Mouse (Mus musculus) granulocyte monocyte progenitor cell, adult 5-6 weeks (primary cell): ENCODE results near the gene Mrpl38. TPM values are rescaled to one million over a fixed set of nuclear protein-coding genes. Genes with fewer than 3 reads are reported as not detected.
"Not testable (repeated sequence)": the region's sequence is repeated elsewhere in the genome, so short reads cannot be mapped to it uniquely, and the experiment has no call there.

Source experiments
- ATAC-seq: replicated peaks from 2 replicates; pipeline ENCODE4 v1.8.0; 2016; ENCODE audit warnings: mild to moderate bottlenecking, moderate TSS enrichment, inconsistent platforms; ENCODE audit not compliant: poor library complexity, severe bottlenecking
- total RNA-seq, 2 experiments: library from RNA; stranded (forward) in 1 of 2; stranded (reverse) in 1 of 2; fragments of 200-712, 200-1000 nt in 1 of 2; fragments of >200 nt in 1 of 2; fragmentation: Nextera tagmentation in 1 of 2; gene quantifications; 2 replicates each; pipeline ENCODE4 v1.2.3; 2014 to 2017

Gene Mrpl38
- total RNA-seq, 2 experiments from 2014 or later: 29.6 to 60.1 TPM

- peak; percentile 27; the same call in 1 of the 2 replicates for ATAC-seq
Observed at GRCm38 (mm10) chr11:116145481-116146293, 7.0 kb upstream of the Mrpl38 start.

GRCm38 (mm10) chr11:116143468-116143867 lies 4.8 kb upstream of the Mrpl38 start:
- ATAC-seq: no peak

DNA sequence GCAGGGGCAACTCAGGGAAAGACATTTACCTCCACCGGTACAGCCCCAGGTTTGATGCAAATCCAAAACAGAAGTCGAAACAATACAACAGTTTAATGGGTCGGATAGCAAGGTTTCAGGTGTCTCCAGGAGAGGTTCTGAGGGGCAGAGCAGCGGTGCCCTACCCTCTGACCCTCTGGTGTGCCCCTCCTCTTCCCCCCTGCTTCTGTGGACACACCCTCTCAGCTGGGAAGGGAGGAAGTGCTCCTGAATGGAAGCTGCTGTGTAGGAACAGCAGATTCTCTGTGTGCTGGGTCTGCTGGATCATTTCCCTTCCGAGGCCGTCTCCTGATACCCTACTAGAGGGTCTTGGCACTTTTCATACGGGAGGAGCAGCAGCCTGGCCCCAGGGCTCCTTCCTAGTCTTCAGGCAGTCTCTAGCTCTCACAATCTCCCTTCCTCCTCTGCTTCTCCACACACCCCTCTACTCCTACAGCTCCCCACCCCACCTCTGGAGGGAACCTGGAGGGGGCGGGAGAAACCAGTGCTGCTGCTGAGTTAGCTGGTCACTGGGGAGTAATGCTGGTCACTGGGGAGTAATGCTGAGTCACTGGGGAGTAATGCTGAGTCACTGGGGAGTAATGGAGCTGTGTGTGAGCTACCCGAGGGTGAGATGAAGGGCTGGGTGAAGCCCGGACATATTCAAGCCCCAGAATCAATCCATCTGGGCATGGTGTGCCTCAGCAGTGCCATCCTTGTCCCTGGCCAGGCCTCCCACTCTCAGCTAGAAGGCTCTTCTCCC lies 3.7 kb upstream of the Mrpl38 start:
- no peak for ATAC-seq

DNA sequence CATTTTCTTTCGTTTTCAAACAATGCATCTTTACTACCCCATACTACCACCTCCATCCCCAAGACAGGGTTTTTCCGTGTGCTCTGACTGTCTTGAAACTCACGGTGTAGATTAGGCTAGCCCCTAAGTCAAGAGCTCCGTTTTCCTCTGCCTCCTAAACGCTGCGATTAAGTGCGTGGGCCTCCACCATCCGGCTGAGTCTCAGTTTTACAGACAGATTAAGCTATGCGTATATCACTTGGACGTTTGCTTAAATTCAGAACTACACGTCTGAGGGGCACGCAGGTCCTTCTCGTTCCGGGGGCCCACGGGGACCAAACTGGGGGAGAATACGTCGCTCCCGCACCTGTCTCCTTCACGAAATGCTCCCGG lies 586 bp downstream of the Mrpl38 start:
- no peak for ATAC-seq

DNA sequence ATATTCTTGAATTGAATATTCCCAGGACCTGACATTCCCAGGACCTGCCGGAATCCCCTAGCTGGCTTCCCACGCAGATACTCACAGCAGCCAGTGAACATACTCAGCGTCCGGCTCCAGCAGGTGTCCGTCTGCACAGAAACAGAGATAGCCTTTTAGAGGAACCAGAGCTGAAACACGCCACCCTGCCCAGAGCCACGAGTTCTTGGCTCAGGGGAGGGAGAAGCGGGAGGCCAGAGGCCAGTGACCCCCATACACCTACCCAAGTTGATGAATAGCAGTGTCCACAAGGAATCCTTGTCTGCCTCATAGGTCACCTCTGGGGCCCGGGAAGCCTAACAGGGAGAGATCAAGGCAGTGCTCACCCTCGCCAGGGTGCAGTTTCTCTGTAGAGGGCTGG lies 4.5 kb downstream of the Mrpl38 start:
- ATAC-seq: no peak

DNA sequence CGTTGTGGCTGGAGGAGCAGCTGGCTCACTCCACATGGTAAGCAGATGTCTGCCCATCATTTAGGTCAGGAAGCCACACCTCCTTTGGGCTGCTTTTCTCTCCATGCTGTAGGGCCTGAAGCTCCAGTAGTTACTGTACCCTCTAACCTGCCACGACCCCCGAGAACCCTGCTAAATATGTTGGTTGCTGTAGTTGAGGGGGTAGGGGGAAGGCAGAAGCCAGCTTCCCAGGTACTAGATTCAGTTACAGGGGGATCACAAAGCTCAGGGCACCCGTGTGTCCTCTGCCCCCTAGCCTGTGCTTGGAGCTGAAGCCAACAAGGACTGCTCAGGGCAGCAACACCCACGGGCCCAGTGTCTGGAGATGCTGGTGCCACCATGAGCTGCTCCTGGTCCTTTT lies 5.2 kb downstream of the Mrpl38 start:
- no peak for ATAC-seq

DNA sequence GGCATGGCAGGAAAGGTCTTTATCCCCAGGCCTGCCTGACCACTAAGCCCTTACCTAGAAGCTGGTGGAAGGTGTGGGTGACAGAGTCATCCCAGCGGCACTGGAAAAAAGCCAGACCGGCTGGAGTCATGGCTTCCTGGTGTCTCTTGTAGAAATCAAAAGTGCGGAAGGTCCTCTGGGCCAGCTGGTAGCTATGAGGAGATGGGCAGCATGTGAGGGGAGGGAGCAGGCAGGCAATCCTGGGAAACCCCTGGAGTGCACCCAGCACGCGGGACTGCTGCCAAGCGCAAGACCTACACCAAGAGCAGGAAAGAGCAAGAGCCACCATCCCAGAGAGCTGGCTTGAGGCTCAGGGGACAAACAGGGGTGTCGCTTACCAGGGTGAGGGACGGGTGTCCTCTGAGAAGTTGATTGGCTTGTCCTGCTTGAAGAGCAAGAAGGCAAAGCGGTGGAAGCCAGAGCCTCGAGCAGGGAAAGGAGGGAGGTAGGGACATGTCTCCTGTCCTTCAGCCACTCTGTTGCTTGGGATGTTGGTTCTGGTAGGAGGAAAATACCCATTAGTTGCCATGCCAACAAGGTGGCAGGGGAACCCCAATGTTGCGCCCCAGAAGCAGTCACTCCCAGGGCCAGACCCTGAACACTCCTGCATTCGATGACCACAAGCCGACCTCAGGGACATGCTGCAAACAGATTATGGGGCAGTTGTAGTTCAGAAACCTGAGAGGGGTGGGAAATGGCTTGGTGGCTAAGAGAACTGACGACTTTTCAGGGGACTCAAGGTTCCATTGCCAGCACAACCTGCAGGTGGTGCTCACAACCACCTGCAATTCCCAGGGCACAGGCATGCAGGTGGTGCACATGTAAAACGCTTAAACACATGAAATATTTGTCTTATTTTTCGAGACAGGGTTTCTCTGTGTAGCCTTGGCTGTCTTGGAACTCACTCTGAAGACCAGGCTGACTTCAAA lies 6.0 kb downstream of the Mrpl38 start:
- ATAC-seq: no peak

- ATAC-seq: no peak
Observed at GRCm38 (mm10) chr11:116131349-116132170, 7.1 kb downstream of the Mrpl38 start.

DNA sequence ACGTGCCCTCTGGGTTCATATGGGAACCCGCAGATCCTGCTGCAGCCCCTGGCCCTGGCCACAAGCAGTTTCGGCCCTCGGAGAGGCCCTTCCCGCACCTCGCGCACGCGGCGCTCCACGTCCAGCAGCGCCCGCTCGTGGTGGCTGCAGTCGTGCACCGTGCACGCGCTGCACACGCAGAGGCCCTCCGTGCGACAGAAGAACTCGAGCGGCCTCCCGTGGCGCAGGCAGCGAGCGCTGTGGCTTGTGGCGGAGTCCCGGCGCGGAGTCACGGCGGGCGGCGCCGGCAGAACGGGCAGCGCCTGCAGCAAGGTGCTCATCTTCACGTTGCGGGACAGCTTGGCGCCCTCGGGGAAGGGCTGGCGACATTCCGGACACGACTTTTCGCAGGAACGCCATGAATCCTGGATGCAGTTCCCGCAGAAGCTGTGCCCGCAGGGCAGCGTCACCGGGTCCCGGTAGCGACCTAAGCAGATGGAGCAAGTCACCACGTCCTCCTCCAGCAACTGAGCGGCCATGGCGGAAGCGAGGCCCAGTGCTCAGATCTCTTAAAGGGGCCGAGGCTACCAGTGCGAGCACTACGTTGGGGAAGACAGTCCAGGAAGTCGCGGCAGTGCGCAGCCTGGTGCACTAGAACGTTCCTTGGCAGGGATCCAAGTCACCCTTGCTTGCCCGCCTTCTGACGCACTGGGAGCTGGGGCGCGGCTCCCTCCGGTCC lies 8.0 kb downstream of the Mrpl38 start, which contains the start of gene Trim65:
Gene Trim65 (minus strand): TSS at position 641 of the 718 bp plus-strand sequence.
- peak; percentile 72 for ATAC-seq

DNA sequence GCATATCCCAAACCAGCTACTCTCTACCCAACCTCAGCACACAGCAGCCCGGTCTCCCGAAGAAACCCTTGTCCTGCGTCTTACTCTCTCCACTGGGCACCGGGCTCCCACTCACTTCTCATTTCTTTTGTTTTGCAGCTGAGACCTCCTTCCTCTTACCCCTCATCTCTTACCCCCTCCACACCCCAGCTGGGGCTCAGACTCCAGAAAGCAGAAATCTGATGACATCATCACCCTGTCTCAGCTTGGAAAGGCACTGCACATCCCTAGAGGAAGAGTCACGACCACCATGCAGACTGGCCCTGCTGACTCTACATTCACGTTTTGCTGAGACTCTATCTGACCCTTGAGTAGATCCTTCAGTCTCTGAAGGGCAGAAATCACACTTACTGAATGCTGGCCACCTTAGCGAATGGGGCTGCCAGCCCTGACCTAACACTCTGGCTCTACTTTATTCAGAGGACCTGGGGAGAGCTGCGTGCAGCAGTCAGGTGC lies 8.6 kb downstream of the Mrpl38 start:
- peak; percentile 64 for ATAC-seq

DNA sequence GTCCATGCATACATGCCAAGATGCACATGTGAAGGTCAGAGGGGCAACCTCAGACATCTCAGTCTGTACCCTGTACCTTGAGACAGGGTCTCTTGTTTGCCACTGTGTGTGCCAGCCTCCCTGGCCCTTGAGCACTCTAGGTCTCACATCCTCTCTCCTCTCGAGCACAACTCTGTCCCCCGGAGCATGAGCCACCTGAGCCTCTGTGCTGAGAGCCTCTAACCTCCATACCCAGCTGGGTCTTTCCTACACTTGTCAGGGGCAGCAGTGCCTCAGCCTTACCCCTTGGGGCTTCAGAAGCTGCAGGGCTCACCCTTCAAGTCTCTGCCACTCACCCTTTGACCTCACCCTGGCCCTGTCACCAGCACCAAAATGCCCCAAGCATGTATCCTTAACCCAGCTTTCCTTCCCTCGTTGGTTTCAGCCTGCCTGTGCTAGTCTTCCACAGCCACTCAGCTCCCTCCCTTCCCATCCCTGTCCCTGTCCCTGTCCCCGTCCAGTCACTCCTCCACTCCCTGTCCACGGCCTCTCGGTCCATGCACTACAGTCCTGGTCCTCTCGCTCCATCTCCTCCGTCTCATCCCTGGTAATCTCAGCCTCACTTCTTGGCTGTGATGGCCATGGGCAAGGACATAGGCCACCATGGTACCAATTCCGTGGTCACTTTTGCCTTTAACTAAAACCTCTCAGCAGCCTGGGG lies 9.4 kb downstream of the Mrpl38 start:
- no peak for ATAC-seq

DNA sequence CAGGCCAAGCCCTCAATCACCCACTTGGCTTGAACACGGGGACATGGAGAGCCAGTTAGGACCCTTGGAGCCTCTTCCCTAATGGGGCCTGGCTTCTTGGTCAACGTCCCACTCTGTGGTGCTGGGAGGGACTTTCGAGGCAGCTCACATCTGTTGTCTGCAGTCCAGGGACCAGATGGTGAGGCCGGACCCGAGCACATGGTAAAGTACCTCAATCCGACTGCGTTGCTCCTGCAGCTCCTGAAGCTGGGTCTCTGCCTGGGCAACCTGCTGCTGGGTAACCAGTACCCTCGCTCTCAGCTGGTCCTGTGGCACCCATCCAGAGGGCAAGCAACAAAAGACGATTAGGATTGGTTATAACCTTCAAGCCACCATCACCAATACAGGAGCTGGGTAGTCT lies 10.7 kb downstream of the Mrpl38 start:
- ATAC-seq: no peak

DNA sequence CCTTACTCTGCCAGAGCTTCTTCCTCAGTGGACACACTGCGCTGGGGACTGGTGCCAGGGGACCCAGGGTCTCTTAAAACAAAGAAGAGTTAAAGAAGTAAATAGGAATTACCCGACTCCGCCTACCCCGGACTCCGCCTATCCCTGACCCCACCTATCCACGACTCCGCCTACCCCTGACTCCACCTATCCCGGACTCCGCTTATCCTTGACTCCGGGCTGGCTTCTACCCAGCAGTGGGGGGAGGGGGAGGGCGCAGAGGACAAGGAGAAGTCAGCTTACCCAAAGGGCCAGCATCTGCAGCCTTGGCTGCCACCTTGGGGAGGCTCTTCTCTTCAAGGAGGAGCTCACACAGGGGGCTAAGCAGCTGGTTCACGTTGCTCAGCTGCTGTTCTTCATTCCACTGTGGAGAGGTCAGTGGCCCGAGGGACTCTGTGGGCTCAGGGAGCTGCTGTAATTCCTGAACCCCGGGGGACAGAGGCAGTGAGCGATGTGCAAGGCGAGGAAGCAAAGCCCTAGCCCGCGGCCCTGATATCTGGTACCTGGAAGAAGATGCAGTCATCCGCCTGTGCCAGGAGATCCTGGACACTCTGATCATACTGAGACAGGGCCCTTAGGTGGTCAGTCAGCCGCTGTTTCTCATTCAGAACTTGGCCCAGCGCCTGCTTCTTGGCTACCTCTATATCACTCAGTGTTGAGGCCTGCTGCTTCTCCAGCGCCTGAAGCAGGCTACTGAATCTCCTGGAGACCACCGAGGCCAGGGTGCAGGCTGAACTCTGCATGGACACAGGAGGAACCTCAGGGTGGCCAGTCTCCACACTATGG lies 11.3 kb downstream of the Mrpl38 start, which contains the start of gene Trim47:
Gene Trim47 (minus strand): TSS at position 55 of the 825 bp plus-strand sequence.
- ATAC-seq: no peak

DNA sequence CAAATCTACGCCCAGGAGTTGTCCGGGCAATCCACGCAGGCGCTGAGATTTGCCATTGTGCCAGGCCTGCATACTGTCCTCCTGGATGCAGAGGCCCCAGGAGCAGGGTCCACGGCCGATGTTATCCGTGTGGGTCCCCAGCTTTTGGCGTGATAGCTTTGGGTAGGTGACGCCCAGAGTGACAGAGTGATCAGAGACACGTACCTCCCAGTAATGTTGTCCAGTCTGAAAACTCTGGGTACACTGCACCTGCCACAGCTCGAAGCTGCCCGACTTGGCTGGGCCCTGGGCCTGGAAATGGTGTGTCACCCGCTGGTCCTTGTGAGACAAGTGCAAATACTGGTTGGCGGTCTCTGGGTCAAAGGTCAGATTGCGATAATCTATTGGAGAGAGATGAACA lies 12.4 kb downstream of the Mrpl38 start:
- ATAC-seq: no peak

- not testable (repeated sequence) for ATAC-seq
Observed at GRCm38 (mm10) chr11:116121731-116122245, 16.9 kb downstream of the Mrpl38 start.

- no peak for ATAC-seq
Observed at GRCm38 (mm10) chr11:116117819-116118218, 20.8 kb downstream of the Mrpl38 start.

DNA sequence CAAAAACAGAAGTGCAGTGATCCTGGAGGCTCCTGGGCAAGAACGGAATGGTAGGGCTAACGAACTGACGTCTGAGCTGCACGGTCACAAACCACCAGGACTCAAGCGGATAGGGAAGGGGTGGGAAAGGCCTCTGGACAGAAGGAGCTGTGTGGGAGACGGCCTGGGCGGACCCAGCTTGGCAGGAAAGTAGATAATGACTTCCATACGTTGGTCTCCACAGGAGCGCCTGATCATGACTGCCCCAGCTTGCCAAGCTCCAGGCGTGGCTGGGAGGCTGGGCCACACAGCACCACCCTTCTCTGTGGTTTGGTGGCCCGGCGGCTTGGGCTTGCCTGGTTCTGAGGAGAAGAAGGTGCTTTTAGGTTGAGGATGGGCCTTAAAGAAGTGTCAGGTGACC lies 21.4 kb downstream of the Mrpl38 start:
- ATAC-seq: no peak
